Mouse (Mus musculus): ENCODE results near the gene Spdef. TPM values are rescaled to one million over a fixed set of nuclear protein-coding genes. Genes with fewer than 3 reads are reported as not detected.

Gene Spdef
- polyA plus RNA-seq, 1 experiment, result 1.3 TPM

GRCm38 (mm10) chr17:27701856-27702255 is 26.9 kb downstream of the Spdef start:
- DNase-seq (ENCODE audit: low read depth), result no peak
- TF ChIP-seq CTCF (IDR thresholded peaks at IDR 0.05; ENCODE audit: borderline replicate concordance, extremely low read depth, insufficient read depth, insufficient read length) (no peak), POLR2A (IDR thresholded peaks at IDR 0.05; ENCODE audit: borderline replicate concordance, extremely low read depth, insufficient read depth, insufficient read length, poor library complexity, severe bottlenecking) (no peak)

GRCm38 (mm10) chr17:27700812-27701211 is 27.9 kb downstream of the Spdef start:
- TF ChIP-seq CTCF (IDR thresholded peaks at IDR 0.05; ENCODE audit: borderline replicate concordance, extremely low read depth, insufficient read depth, insufficient read length), result no peak
- no peak for TF ChIP-seq POLR2A (IDR thresholded peaks at IDR 0.05; ENCODE audit: borderline replicate concordance, extremely low read depth, insufficient read depth, insufficient read length, poor library complexity, severe bottlenecking)
- DNase-seq (ENCODE audit: low read depth), result no peak

- TF ChIP-seq CTCF (IDR thresholded peaks at IDR 0.05; ENCODE audit: borderline replicate concordance, extremely low read depth, insufficient read depth, insufficient read length) (no peak), POLR2A (IDR thresholded peaks at IDR 0.05; ENCODE audit: borderline replicate concordance, extremely low read depth, insufficient read depth, insufficient read length, poor library complexity, severe bottlenecking) (no peak)
- DNase-seq (ENCODE audit: low read depth), result no peak
These were observed 29.0 kb downstream of the Spdef start for GRCm38 (mm10) chr17:27699641-27700244.

GRCm38 (mm10) chr17:27690993-27691693 is 37.6 kb downstream of the Spdef start:
- TF ChIP-seq CTCF (IDR thresholded peaks at IDR 0.05; ENCODE audit: borderline replicate concordance, extremely low read depth, insufficient read depth, insufficient read length) (no peak), POLR2A (IDR thresholded peaks at IDR 0.05; ENCODE audit: borderline replicate concordance, extremely low read depth, insufficient read depth, insufficient read length, poor library complexity, severe bottlenecking) (no peak)
- no peak for DNase-seq (ENCODE audit: low read depth)

- TF ChIP-seq POLR2A (IDR thresholded peaks at IDR 0.05; ENCODE audit: borderline replicate concordance, extremely low read depth, insufficient read depth, insufficient read length, poor library complexity, severe bottlenecking) (no peak), CTCF (IDR thresholded peaks at IDR 0.05; ENCODE audit: borderline replicate concordance, extremely low read depth, insufficient read depth, insufficient read length) (no peak)
- no peak for DNase-seq (ENCODE audit: low read depth)
These were observed 42.4 kb downstream of the Spdef start for GRCm38 (mm10) chr17:27686395-27686794.

GRCm38 (mm10) chr17:27685550-27685913 is 43.2 kb downstream of the Spdef start:
- no peak for DNase-seq (ENCODE audit: low read depth)
- no peak for TF ChIP-seq POLR2A (IDR thresholded peaks at IDR 0.05; ENCODE audit: borderline replicate concordance, extremely low read depth, insufficient read depth, insufficient read length, poor library complexity, severe bottlenecking)
- no peak for TF ChIP-seq CTCF (IDR thresholded peaks at IDR 0.05; ENCODE audit: borderline replicate concordance, extremely low read depth, insufficient read depth, insufficient read length)

- TF ChIP-seq CTCF (IDR thresholded peaks at IDR 0.05; ENCODE audit: borderline replicate concordance, extremely low read depth, insufficient read depth, insufficient read length) (peak; percentile 68), POLR2A (IDR thresholded peaks at IDR 0.05; ENCODE audit: borderline replicate concordance, extremely low read depth, insufficient read depth, insufficient read length, poor library complexity, severe bottlenecking) (0 out of 2 replicates have a peak, but pooled peaks have one; percentile 29)
- peak; percentile 93 for DNase-seq (ENCODE audit: low read depth)
These were observed 43.7 kb downstream of the Spdef start for GRCm38 (mm10) chr17:27684886-27685549.

GRCm38 (mm10) chr17:27678924-27679813 is 49.6 kb downstream of the Spdef start:
- TF ChIP-seq CTCF (IDR thresholded peaks at IDR 0.05; ENCODE audit: borderline replicate concordance, extremely low read depth, insufficient read depth, insufficient read length), result no peak
- TF ChIP-seq POLR2A (IDR thresholded peaks at IDR 0.05; ENCODE audit: borderline replicate concordance, extremely low read depth, insufficient read depth, insufficient read length, poor library complexity, severe bottlenecking), result no peak
- DNase-seq (ENCODE audit: low read depth), result peak; percentile 95

- no peak for TF ChIP-seq CTCF (IDR thresholded peaks at IDR 0.05; ENCODE audit: borderline replicate concordance, extremely low read depth, insufficient read depth, insufficient read length)
- no peak for TF ChIP-seq POLR2A (IDR thresholded peaks at IDR 0.05; ENCODE audit: borderline replicate concordance, extremely low read depth, insufficient read depth, insufficient read length, poor library complexity, severe bottlenecking)
- DNase-seq (ENCODE audit: low read depth), result no peak
These were observed 51.0 kb downstream of the Spdef start for GRCm38 (mm10) chr17:27677756-27678155.

- no peak for TF ChIP-seq CTCF (IDR thresholded peaks at IDR 0.05; ENCODE audit: borderline replicate concordance, extremely low read depth, insufficient read depth, insufficient read length)
- no peak for TF ChIP-seq POLR2A (IDR thresholded peaks at IDR 0.05; ENCODE audit: borderline replicate concordance, extremely low read depth, insufficient read depth, insufficient read length, poor library complexity, severe bottlenecking)
- peak; percentile 49 for DNase-seq (ENCODE audit: low read depth)
These were observed 52.5 kb downstream of the Spdef start for GRCm38 (mm10) chr17:27676270-27676669.

GRCm38 (mm10) chr17:27675453-27675852 is 53.3 kb downstream of the Spdef start:
- no peak for DNase-seq (ENCODE audit: low read depth)
- TF ChIP-seq CTCF (IDR thresholded peaks at IDR 0.05; ENCODE audit: borderline replicate concordance, extremely low read depth, insufficient read depth, insufficient read length), result no peak; the same call in 1 of the 2 replicates
- no peak for TF ChIP-seq POLR2A (IDR thresholded peaks at IDR 0.05; ENCODE audit: borderline replicate concordance, extremely low read depth, insufficient read depth, insufficient read length, poor library complexity, severe bottlenecking)

All from brain, embryonic 14.5 days (tissue).